Mouse (Mus musculus): ENCODE data around the gene Mum1.

DNA sequence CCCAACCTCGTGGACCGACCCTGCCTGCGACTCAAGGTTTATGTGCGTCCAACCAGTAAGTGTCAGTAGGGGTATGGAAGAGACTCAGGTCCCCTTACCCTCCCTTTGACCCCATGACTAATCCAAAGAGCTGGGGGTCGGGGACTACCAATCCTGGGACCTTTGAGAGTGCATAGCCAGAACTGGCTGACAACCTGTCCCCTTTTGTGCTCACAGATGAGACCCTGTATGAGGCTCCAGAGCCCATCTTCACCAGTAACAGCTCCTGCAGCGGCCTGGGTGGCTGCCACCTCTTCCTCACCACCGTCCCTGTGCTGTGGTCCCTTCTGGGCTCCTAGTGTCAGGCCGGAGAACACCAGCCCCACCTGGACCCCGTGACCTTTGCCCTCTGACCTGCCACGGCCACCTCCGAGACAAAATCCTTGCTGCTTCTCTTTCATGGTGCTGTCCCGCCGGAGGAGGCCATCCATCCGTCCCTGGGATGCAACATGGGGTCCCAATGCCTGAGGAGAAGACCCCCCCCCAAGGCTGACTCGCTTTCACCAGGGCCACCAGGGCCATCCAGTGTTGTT is 37.7 kb upstream of the Mum1 start:
- no peak for TF ChIP-seq CTCF (IDR thresholded peaks at IDR 0.05; ENCODE audit: low read depth, low read length)
- TF ChIP-seq POLR2A (IDR thresholded peaks at IDR 0.05; ENCODE audit: borderline replicate concordance, low read depth, low read length) = no peak
